Mouse (Mus musculus): ENCODE data around the gene Oprm1. TPM values are rescaled to one million over a fixed set of nuclear protein-coding genes. Genes with fewer than 3 reads are reported as not detected.

Oprm1 gene
- polyA plus RNA-seq, 1 experiment from 2014 or later: not detected

GRCm38 (mm10) chr10:7004980-7005538, 246.8 kb downstream of the Oprm1 start:
- Histone ChIP-seq H3K27ac (ENCODE audit: low read length) (no peak overlapping the region), H3K9ac (ENCODE audit: low read length) (no peak overlapping the region), H3K4me2 (ENCODE audit: low read depth, low read length) (no peak overlapping the region), H3K36me3 (ENCODE audit: control insufficient read depth, insufficient read depth, low read length) (no peaks in the 10 kb centered on the region), H3K9me3 (ENCODE audit: control insufficient read depth, low read length) (peaks cover 4% of the 10 kb centered on the region), H3K4me1 (replicated peaks; ENCODE audit: control insufficient read depth, insufficient read depth, low read length) (no peaks in the 10 kb centered on the region), H3K27me3 (ENCODE audit: control insufficient read depth, insufficient read depth, low read depth, low read length) (no peaks in the 10 kb centered on the region), H3K4me3 (ENCODE audit: low read length) (no peak overlapping the region)
- ATAC-seq (ENCODE audit: low read depth): no peak
- 40% methylated on average over 5 of the region's 5 CpGs for WGBS

GRCm38 (mm10) chr10:7010543-7010942, 252.2 kb downstream of the Oprm1 start:
- Histone ChIP-seq H3K4me1 (replicated peaks; ENCODE audit: control insufficient read depth, insufficient read depth, low read length) (no peaks in the 10 kb centered on the region), H3K4me2 (ENCODE audit: low read depth, low read length) (no peak overlapping the region), H3K27ac (ENCODE audit: low read length) (no peak overlapping the region), H3K27me3 (ENCODE audit: control insufficient read depth, insufficient read depth, low read depth, low read length) (no peaks in the 10 kb centered on the region), H3K36me3 (ENCODE audit: control insufficient read depth, insufficient read depth, low read length) (no peaks in the 10 kb centered on the region), H3K9me3 (ENCODE audit: control insufficient read depth, low read length) (peaks cover 4% of the 10 kb centered on the region), H3K9ac (ENCODE audit: low read length) (no peak overlapping the region), H3K4me3 (ENCODE audit: low read length) (no peak overlapping the region)
- no peak for ATAC-seq (ENCODE audit: low read depth)
- WGBS: 71% methylated on average over 8 of the region's 8 CpGs

- ATAC-seq (ENCODE audit: low read depth): no peak
- Histone ChIP-seq H3K4me3 (ENCODE audit: low read length) (no peak overlapping the region), H3K27ac (ENCODE audit: low read length) (no peak overlapping the region)
These were observed 256.9 kb downstream of the Oprm1 start for GRCm38 (mm10) chr10:7015199-7015598.

DNA sequence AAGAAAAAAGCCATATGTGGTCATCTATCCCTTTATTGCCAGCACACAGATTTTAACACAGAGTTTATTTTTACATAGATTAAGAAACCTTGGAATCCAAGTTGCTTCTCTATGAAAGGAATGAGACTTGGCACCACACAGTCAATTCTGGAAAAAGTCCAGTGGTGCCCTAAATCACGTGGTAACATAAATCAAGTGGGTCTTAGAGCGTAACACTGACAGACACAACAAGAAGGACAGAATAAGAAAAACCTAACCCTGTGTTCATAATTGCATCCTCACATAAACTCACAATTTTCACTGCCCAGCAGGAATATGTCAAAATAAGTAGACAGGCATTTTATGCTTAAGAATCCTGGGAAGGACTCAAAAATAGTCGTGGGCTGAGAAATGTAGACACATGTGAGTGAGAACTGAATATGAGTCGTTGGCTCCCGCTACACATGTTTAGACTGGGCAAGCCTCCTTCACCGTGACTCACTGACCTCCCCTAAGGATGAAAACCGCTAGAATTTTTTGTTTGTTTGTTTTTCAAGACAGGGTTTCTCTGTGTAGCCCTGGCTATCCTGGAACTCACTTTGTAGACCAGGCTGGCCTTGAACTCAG, 261.6 kb downstream of the Oprm1 start:
- ATAC-seq (ENCODE audit: low read depth): peak; percentile 91
- no peak overlapping the region for H3K4me3 ChIP-seq (ENCODE audit: low read length)
- H3K27me3 ChIP-seq (ENCODE audit: control insufficient read depth, insufficient read depth, low read depth, low read length): no peaks in the 10 kb centered on the region
- no peak overlapping the region for H3K9ac ChIP-seq (ENCODE audit: low read length)
- no peaks in the 10 kb centered on the region for H3K4me1 ChIP-seq (replicated peaks; ENCODE audit: control insufficient read depth, insufficient read depth, low read length)
- no peak overlapping the region; the same call in 1 of the 2 replicates for H3K27ac ChIP-seq (ENCODE audit: low read length)
- no peak overlapping the region for H3K4me2 ChIP-seq (ENCODE audit: low read depth, low read length)
- 36% methylated on average over 7 of the region's 7 CpGs for WGBS
- no peaks in the 10 kb centered on the region for H3K9me3 ChIP-seq (ENCODE audit: control insufficient read depth, low read length)
- H3K36me3 ChIP-seq (ENCODE audit: control insufficient read depth, insufficient read depth, low read length): no peaks in the 10 kb centered on the region

More at GRCm38 (mm10) chr10:7015199-7015598, 256.9 kb downstream of the Oprm1 start:
- H3K9me3 ChIP-seq (ENCODE audit: control insufficient read depth, low read length): no peaks in the 10 kb centered on the region
- no peaks in the 10 kb centered on the region for H3K4me1 ChIP-seq (replicated peaks; ENCODE audit: control insufficient read depth, insufficient read depth, low read length)
- no peak overlapping the region for H3K4me2 ChIP-seq (ENCODE audit: low read depth, low read length)
- no peaks in the 10 kb centered on the region for H3K36me3 ChIP-seq (ENCODE audit: control insufficient read depth, insufficient read depth, low read length)
- no peaks in the 10 kb centered on the region for H3K27me3 ChIP-seq (ENCODE audit: control insufficient read depth, insufficient read depth, low read depth, low read length)
- no peak overlapping the region for H3K9ac ChIP-seq (ENCODE audit: low read length)
- 25% methylated on average over 1 of the region's 1 CpGs for WGBS

- Histone ChIP-seq H3K9ac (ENCODE audit: low read length) (no peak overlapping the region), H3K27ac (ENCODE audit: low read length) (no peak overlapping the region), H3K27me3 (ENCODE audit: control insufficient read depth, insufficient read depth, low read depth, low read length) (no peaks in the 10 kb centered on the region), H3K4me1 (replicated peaks; ENCODE audit: control insufficient read depth, insufficient read depth, low read length) (no peaks in the 10 kb centered on the region), H3K9me3 (ENCODE audit: control insufficient read depth, low read length) (no peaks in the 10 kb centered on the region), H3K4me3 (ENCODE audit: low read length) (no peak overlapping the region), H3K4me2 (ENCODE audit: low read depth, low read length) (no peak overlapping the region), H3K36me3 (ENCODE audit: control insufficient read depth, insufficient read depth, low read length) (no peaks in the 10 kb centered on the region)
- ATAC-seq (ENCODE audit: low read depth): no peak
- 85% methylated on average over 9 of the region's 9 CpGs for WGBS
These were observed 262.2 kb downstream of the Oprm1 start for GRCm38 (mm10) chr10:7020551-7020950.

DNA sequence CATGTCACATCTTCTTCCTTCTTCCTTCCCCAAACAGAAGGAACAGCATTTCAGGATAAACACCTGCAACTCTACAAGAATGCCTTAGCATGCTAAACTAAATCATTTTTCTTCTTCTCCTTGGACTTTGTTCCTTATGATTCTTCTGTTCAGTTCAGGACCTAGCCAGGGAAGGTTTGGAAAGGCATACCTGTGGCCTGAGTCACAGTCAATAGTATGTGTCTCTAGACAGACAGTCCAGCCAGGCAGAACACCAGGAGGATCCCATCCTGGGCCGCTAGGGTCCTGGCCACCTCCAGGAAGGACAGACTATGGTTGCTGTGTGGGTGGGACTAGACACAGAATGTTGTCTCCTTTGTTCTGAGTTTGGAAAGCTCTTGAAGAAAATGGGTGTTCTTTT, 266.7 kb downstream of the Oprm1 start:
- Histone ChIP-seq H3K4me2 (ENCODE audit: low read depth, low read length) (no peak overlapping the region), H3K36me3 (ENCODE audit: control insufficient read depth, insufficient read depth, low read length) (no peaks in the 10 kb centered on the region)
- WGBS: 72% methylated on average over 1 of the region's 1 CpGs

GRCm38 (mm10) chr10:7033459-7033858, 275.2 kb downstream of the Oprm1 start:
- H3K4me1 ChIP-seq (replicated peaks; ENCODE audit: control insufficient read depth, insufficient read depth, low read length): no peaks in the 10 kb centered on the region
- H3K4me3 ChIP-seq (ENCODE audit: low read length): no peak overlapping the region
- H3K4me2 ChIP-seq (ENCODE audit: low read depth, low read length): no peak overlapping the region
- H3K27ac ChIP-seq (ENCODE audit: low read length): no peak overlapping the region
- no peaks in the 10 kb centered on the region for H3K9me3 ChIP-seq (ENCODE audit: control insufficient read depth, low read length)
- ATAC-seq (ENCODE audit: low read depth): no peak
- no peak overlapping the region for H3K9ac ChIP-seq (ENCODE audit: low read length)
- H3K27me3 ChIP-seq (ENCODE audit: control insufficient read depth, insufficient read depth, low read depth, low read length): no peaks in the 10 kb centered on the region
- WGBS: 88% methylated on average over 2 of the region's 2 CpGs
- H3K36me3 ChIP-seq (ENCODE audit: control insufficient read depth, insufficient read depth, low read length): no peaks in the 10 kb centered on the region

More for the DNA sequence above, 266.7 kb downstream of the Oprm1 start:
- Histone ChIP-seq H3K4me1 (replicated peaks; ENCODE audit: control insufficient read depth, insufficient read depth, low read length) (no peaks in the 10 kb centered on the region), H3K9me3 (ENCODE audit: control insufficient read depth, low read length) (no peaks in the 10 kb centered on the region), H3K4me3 (ENCODE audit: low read length) (no peak overlapping the region), H3K27me3 (ENCODE audit: control insufficient read depth, insufficient read depth, low read depth, low read length) (no peaks in the 10 kb centered on the region), H3K9ac (ENCODE audit: low read length) (no peak overlapping the region), H3K27ac (ENCODE audit: low read length) (no peak overlapping the region)
- no peak for ATAC-seq (ENCODE audit: low read depth)

GRCm38 (mm10) chr10:7035547-7035946, 277.2 kb downstream of the Oprm1 start:
- H3K27me3 ChIP-seq (ENCODE audit: control insufficient read depth, insufficient read depth, low read depth, low read length): no peaks in the 10 kb centered on the region
- no peak overlapping the region for H3K4me3 ChIP-seq (ENCODE audit: low read length)
- H3K4me1 ChIP-seq (replicated peaks; ENCODE audit: control insufficient read depth, insufficient read depth, low read length): no peaks in the 10 kb centered on the region
- no peak for ATAC-seq (ENCODE audit: low read depth)
- no peak overlapping the region for H3K27ac ChIP-seq (ENCODE audit: low read length)
- H3K9ac ChIP-seq (ENCODE audit: low read length): no peak overlapping the region
- H3K4me2 ChIP-seq (ENCODE audit: low read depth, low read length): no peak overlapping the region
- no peaks in the 10 kb centered on the region for H3K9me3 ChIP-seq (ENCODE audit: control insufficient read depth, low read length)
- 70% methylated on average over 12 of the region's 12 CpGs for WGBS
- no peaks in the 10 kb centered on the region for H3K36me3 ChIP-seq (ENCODE audit: control insufficient read depth, insufficient read depth, low read length)

- Histone ChIP-seq H3K4me3 (ENCODE audit: low read length) (no peak overlapping the region), H3K9ac (ENCODE audit: low read length) (no peak overlapping the region), H3K9me3 (ENCODE audit: control insufficient read depth, low read length) (no peaks in the 10 kb centered on the region), H3K4me2 (ENCODE audit: low read depth, low read length) (no peak overlapping the region), H3K27ac (ENCODE audit: low read length) (no peak overlapping the region), H3K4me1 (replicated peaks; ENCODE audit: control insufficient read depth, insufficient read depth, low read length) (no peaks in the 10 kb centered on the region), H3K27me3 (ENCODE audit: control insufficient read depth, insufficient read depth, low read depth, low read length) (no peaks in the 10 kb centered on the region), H3K36me3 (ENCODE audit: control insufficient read depth, insufficient read depth, low read length) (no peaks in the 10 kb centered on the region)
- ATAC-seq (ENCODE audit: low read depth): no peak
- WGBS: 77% methylated on average over 5 of the region's 5 CpGs
These were observed 278.9 kb downstream of the Oprm1 start for GRCm38 (mm10) chr10:7037194-7037593.
